Mouse (Mus musculus) heart, postnatal 10 days (tissue): ENCODE results near the gene C530025M09Rik. TPM values are rescaled to one million over a fixed set of nuclear protein-coding genes. Genes with fewer than 3 reads are reported as not detected.

ENCODE experiments used
- DNase-seq, 2 experiments: peaks; one replicate each; pipeline ENCODE4 v3.0.0; 2021
- intact Hi-C: fragments of 180-260 bp; cut with DNase I; formaldehyde crosslinking; loops from one replicate; pipeline ENCODE4 v1.15.1; 2025
- total RNA-seq, 2 experiments: library from RNA; stranded (reverse); gene quantifications; 2 replicates each; pipeline ENCODE4 v1.2.3; 2021

C530025M09Rik gene
- total RNA-seq, 2 experiments from 2014 or later: not detected

DNA sequence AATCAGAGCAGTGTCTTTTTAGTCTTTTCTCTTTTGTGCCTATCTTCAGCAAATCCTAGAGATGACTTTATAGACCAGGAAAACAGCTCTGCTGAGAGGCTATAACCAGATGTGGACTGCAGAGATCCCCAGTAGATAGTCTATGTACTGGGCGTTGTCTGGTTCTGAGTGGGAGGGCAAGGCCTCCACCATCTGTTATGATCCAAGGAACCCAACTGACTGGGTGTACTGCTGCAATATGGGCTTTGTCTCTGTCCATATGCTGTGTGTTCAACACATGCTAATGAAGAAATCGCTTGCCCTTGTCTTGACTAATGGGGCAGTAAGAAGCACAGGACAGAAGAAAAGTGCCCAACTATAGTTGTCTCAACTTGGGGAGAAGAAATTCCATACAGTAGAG is 25.8 kb downstream of the C530025M09Rik start:
- intact Hi-C loops: no loop called here
- DNase-seq: no peak

DNA sequence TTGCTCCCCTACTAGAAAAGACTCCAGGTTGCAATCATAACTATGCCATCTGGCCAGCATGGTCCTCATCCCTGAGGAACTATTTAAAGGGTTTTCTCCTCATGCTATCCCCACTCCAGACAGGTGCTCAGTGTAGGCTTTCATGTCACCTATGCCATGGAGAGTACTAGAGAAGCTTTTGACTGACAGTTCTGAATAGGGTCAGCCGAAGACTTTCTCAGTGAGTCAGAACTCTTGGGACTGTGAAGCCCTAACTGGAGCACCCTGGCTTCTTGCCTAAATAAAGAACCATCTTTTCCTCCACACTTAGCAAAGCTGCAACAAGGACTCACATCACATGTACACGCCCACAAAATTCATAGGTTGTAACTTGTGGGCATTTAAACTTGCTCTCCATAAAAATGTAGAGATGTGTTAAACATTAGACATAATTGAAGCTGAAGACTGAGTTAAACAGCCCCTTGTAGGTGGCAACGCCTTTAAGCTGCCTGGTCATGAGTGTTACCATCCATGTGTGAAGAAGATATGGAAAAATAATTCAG is 26.3 kb downstream of the C530025M09Rik start:
- intact Hi-C loops: no loop called here
- no peak for DNase-seq

DNA sequence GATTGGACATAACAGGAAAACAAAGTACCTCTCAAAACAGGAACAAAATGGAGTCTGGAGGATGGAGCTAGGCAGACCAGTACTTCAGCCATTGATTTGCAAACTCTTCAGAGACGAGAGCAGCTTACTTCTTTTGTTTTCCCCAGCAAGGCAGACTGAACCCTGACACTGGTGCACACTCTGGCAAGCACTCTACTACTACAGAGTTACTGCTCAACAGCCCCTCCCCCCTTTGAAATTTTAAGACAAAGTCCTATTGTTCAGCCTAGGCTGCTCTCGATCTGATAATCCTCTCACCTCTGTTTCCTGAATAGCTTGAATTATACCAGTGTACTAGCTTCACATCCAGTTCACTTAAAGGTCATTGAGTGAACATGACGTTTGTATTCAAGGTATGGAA is 32.4 kb downstream of the C530025M09Rik start:
- no peak for DNase-seq
- intact Hi-C loops: no loop called here

Other genes with a start within 250 kb of the C530025M09Rik start
- gene Syndig1, start 2.0 kb downstream of the C530025M09Rik start, total RNA-seq: under 1 TPM; 0.20 to 0.29 TPM